Mouse (Mus musculus) midbrain, embryonic 11.5 days (tissue): ENCODE data around the gene Taf1c. TPM values are rescaled to one million over a fixed set of nuclear protein-coding genes. Genes with fewer than 3 reads are reported as not detected.
A peak's percentile ranks its signal among the peaks of the same experiment; 100 is the strongest.

Source experiments
- ATAC-seq: fragments of 200-750 bp; cut with Nextera tagmentation; 2 replicates; pipeline ENCODE4 v1.8.0; 2017; ENCODE audit warnings: moderate TSS enrichment, moderate library complexity; ENCODE audit not compliant: low FRiP score
- DNase-seq: peaks from one replicate; pipeline ENCODE4 v3.0.0; 2015; ENCODE audit warnings: low spot score; ENCODE audit errors: missing footprints
- H3K27ac ChIP-seq: fragments of 300-500 bp; sonication (generic); 2 replicates; pipeline ENCODE4 v1.5.1; 2014; ENCODE audit warnings: low read depth, low read length
- H3K27me3 ChIP-seq: fragments of 300-500 bp; sonication (generic); 2 replicates; pipeline ENCODE4 v1.6.1; 2014; ENCODE audit warnings: mild to moderate bottlenecking, low read length, moderate library complexity, mixed read lengths; ENCODE audit not compliant: control insufficient read depth, insufficient read depth
- H3K36me3 ChIP-seq: fragments of 300-500 bp; sonication (generic); 2 replicates; pipeline ENCODE4 v1.6.1; 2014; ENCODE audit warnings: mild to moderate bottlenecking, low read length, moderate library complexity, mixed read lengths; ENCODE audit not compliant: control insufficient read depth, insufficient read depth
- H3K4me1 ChIP-seq: fragments of 300-500 bp; sonication (generic); 2 replicates; pipeline ENCODE4 v1.6.1; 2014; ENCODE audit warnings: low read length; ENCODE audit not compliant: control insufficient read depth, insufficient read depth
- H3K4me2 ChIP-seq: fragments of 300-500 bp; sonication (generic); 2 replicates; pipeline ENCODE4 v1.6.1; 2014; ENCODE audit warnings: mild to moderate bottlenecking, moderate library complexity
- H3K4me3 ChIP-seq: fragments of 300-500 bp; sonication (generic); 2 replicates; pipeline ENCODE4 v1.5.1; 2014; ENCODE audit warnings: low read depth, low read length
- H3K9ac ChIP-seq: fragments of 300-500 bp; sonication (generic); 2 replicates; pipeline ENCODE4 v1.6.1; 2014; ENCODE audit warnings: low read length
- H3K9me3 ChIP-seq: fragments of 300-500 bp; sonication (generic); 2 replicates; pipeline ENCODE4 v1.6.1; 2016; ENCODE audit warnings: low read length; ENCODE audit not compliant: control insufficient read depth
- WGBS: fragments of 180-500 bp; shearing (Covaris S2); extraction: QIAGEN DNeasy Blood & Tissue Kit; methylation state at CpG from one replicate; pipeline ENCODE4 v1.1.7; 2014; 5-methylcytosine and 5-hydroxymethylcytosine counted together
- polyA plus RNA-seq: library from polyadenylated mRNA; unstranded; fragments of >200 nt; fragmentation: Nextera tagmentation; extraction: Ambion mirVana; gene quantifications from 2 replicates; pipeline ENCODE4 v1.2.1, GENCODE M21; 2014

Taf1c gene
- polyA plus RNA-seq, 1 experiment from 2014 or later = 13.4 TPM

- peak; percentile 19 for DNase-seq
- H3K27me3 ChIP-seq = peaks cover 7% of the 10 kb centered on the region; the same call in 1 of the 2 replicates
- H3K36me3 ChIP-seq = peaks cover 4% of the 10 kb centered on the region
- no peak overlapping the region for H3K27ac ChIP-seq
- no peaks in the 10 kb centered on the region for H3K9me3 ChIP-seq
- H3K9ac ChIP-seq = no peak overlapping the region
- peaks cover 11% of the 10 kb centered on the region for H3K4me1 ChIP-seq
- no peak overlapping the region for H3K4me3 ChIP-seq
- no peak for ATAC-seq
- no peak overlapping the region for H3K4me2 ChIP-seq
- 95% methylated on average over 4 of the region's 4 CpGs for WGBS
These were observed 32.6 kb downstream of the Taf1c start for GRCm38 (mm10) chr8:119572411-119572810.

- Histone ChIP-seq H3K27ac (no peak overlapping the region), H3K4me3 (no peak overlapping the region), H3K36me3 (peaks cover 4% of the 10 kb centered on the region), H3K27me3 (peaks cover 7% of the 10 kb centered on the region; the same call in 1 of the 2 replicates), H3K4me2 (no peak overlapping the region), H3K4me1 (peaks cover 11% of the 10 kb centered on the region), H3K9ac (no peak overlapping the region), H3K9me3 (no peaks in the 10 kb centered on the region)
- ATAC-seq (no peak), DNase-seq (no peak)
- 91% methylated on average over 6 of the region's 6 CpGs for WGBS
These were observed 33.9 kb downstream of the Taf1c start for GRCm38 (mm10) chr8:119571135-119571534.

- Histone ChIP-seq H3K4me1 (peaks cover 7% of the 10 kb centered on the region), H3K4me3 (no peak overlapping the region), H3K36me3 (peaks cover 6% of the 10 kb centered on the region), H3K27ac (no peak overlapping the region), H3K9me3 (no peaks in the 10 kb centered on the region), H3K27me3 (no peaks in the 10 kb centered on the region), H3K4me2 (no peak overlapping the region), H3K9ac (no peak overlapping the region)
- DNase-seq (no peak), ATAC-seq (no peak)
- 31% methylated on average over 4 of the region's 4 CpGs for WGBS
These were observed 35.1 kb downstream of the Taf1c start for GRCm38 (mm10) chr8:119569881-119570280.

GRCm38 (mm10) chr8:119568951-119569350 is 36.1 kb downstream of the Taf1c start:
- no peak overlapping the region for H3K9ac ChIP-seq
- no peaks in the 10 kb centered on the region for H3K27me3 ChIP-seq
- H3K4me1 ChIP-seq = peaks cover 3% of the 10 kb centered on the region
- DNase-seq = peak; percentile 53
- H3K4me3 ChIP-seq = no peak overlapping the region
- no peaks in the 10 kb centered on the region for H3K9me3 ChIP-seq
- peaks cover 8% of the 10 kb centered on the region for H3K36me3 ChIP-seq
- no peak for ATAC-seq
- no peak overlapping the region for H3K4me2 ChIP-seq
- H3K27ac ChIP-seq = no peak overlapping the region
- 60% methylated on average over 7 of the region's 7 CpGs for WGBS

- Histone ChIP-seq H3K4me2 (no peak overlapping the region), H3K27me3 (no peaks in the 10 kb centered on the region), H3K36me3 (peaks cover 11% of the 10 kb centered on the region), H3K4me1 (no peaks in the 10 kb centered on the region), H3K9ac (no peak overlapping the region), H3K9me3 (no peaks in the 10 kb centered on the region), H3K27ac (no peak overlapping the region), H3K4me3 (no peak overlapping the region)
- ATAC-seq = no peak
- WGBS = 90% methylated on average over 9 of the region's 9 CpGs
- DNase-seq = no peak
These were observed 36.8 kb downstream of the Taf1c start for GRCm38 (mm10) chr8:119568251-119568650.

- ATAC-seq (no peak), DNase-seq (no peak)
- no peaks in the 10 kb centered on the region for H3K4me1 ChIP-seq
- H3K27ac ChIP-seq = no peak overlapping the region
- H3K9me3 ChIP-seq = no peaks in the 10 kb centered on the region
- 80% methylated on average over 11 of the region's 11 CpGs for WGBS
- H3K4me3 ChIP-seq = no peak overlapping the region
- H3K4me2 ChIP-seq = no peak overlapping the region
- no peaks in the 10 kb centered on the region for H3K27me3 ChIP-seq
- peaks cover 15% of the 10 kb centered on the region for H3K36me3 ChIP-seq
- no peak overlapping the region for H3K9ac ChIP-seq
These were observed 38.7 kb downstream of the Taf1c start for GRCm38 (mm10) chr8:119566367-119566766.

GRCm38 (mm10) chr8:119563849-119564251 is 41.2 kb downstream of the Taf1c start:
- H3K27me3 ChIP-seq = no peaks in the 10 kb centered on the region
- ATAC-seq (no peak), DNase-seq (peak; percentile 56)
- no peak overlapping the region for H3K27ac ChIP-seq
- H3K4me1 ChIP-seq = peaks cover 4% of the 10 kb centered on the region; the same call in 1 of the 2 replicates
- no peaks in the 10 kb centered on the region for H3K9me3 ChIP-seq
- H3K9ac ChIP-seq = no peak overlapping the region
- no peak overlapping the region for H3K4me2 ChIP-seq
- no peak overlapping the region for H3K4me3 ChIP-seq
- WGBS = 91% methylated on average over 14 of the region's 14 CpGs
- H3K36me3 ChIP-seq = peaks cover 15% of the 10 kb centered on the region

- peak overlapping the region; percentile 90 for H3K9ac ChIP-seq
- no peak overlapping the region; the same call in 1 of the 2 replicates for H3K27ac ChIP-seq
- WGBS = 91% methylated on average over 6 of the region's 6 CpGs
- no peak overlapping the region; the same call in 1 of the 2 replicates for H3K4me2 ChIP-seq
- peaks cover 11% of the 10 kb centered on the region for H3K4me1 ChIP-seq
- H3K27me3 ChIP-seq = no peaks in the 10 kb centered on the region
- ATAC-seq = no peak
- peaks cover 9% of the 10 kb centered on the region for H3K36me3 ChIP-seq
- H3K9me3 ChIP-seq = no peaks in the 10 kb centered on the region
- H3K4me3 ChIP-seq = peak overlapping the region; percentile 88; the same call in 1 of the 2 replicates
- no peak for DNase-seq
These were observed 45.7 kb downstream of the Taf1c start for GRCm38 (mm10) chr8:119559402-119559720.

- 6% methylated on average over 63 of the region's 63 CpGs for WGBS
- H3K4me2 ChIP-seq = peak within 1 kb of the TSS; percentile 85
- peak; percentile 96 for ATAC-seq
- no peaks in the 10 kb centered on the region for H3K27me3 ChIP-seq
- H3K4me3 ChIP-seq = peak within 1 kb of the TSS; percentile 88
- H3K4me1 ChIP-seq = peaks cover 11% of the 10 kb centered on the region
- H3K36me3 ChIP-seq = peaks cover 5% of the 10 kb centered on the region
- peak; percentile 100 for DNase-seq
- H3K9me3 ChIP-seq = no peaks in the 10 kb centered on the region
- H3K9ac ChIP-seq = peak within 1 kb of the TSS; percentile 90
- peak within 1 kb of the TSS; percentile 80 for H3K27ac ChIP-seq
These were observed 46.2 kb downstream of the Taf1c start, which contains the start of gene Mbtps1 for GRCm38 (mm10) chr8:119558603-119559401. TSS of gene Mbtps1 (minus strand) at chr8:119558735.
